Comparison of ENCODE assay signal across 17 mouse cellular contexts in the genomic region with DNA sequence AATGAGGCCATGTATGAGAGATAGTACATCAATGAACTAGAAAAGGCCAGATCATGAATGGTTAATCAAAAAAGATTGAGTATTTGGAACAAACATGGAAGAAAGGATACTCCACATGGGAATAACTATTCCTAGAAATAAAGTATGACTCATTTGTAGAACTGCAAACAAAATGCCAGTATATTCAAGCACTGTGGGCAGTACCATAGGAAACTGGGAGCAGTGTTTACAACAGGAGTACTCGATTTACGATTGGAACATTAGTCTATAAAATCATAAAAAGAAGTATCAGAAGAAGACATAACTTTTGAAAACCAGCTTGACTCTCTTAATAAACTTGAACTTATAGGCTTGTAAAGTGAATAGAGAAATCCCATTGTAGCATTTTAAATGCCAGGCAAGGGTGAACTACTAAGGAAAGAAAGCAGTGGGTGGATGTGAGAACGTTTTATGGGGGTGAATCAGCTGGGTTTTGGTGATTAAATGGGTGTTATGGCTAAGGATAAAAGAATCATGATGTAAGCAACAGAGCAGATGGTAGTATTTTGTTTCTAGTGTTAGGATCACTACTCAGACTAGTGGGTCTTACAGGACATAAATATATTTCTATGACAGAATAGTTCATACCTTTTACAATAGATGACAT.
"Had no signal": no experiment of that assay in that cellular context is flagged by ENCODE, and none has a peak within 500 bp of the region (broad histone marks: within the 10 kb centered on the region; RNA-seq: fewer than 3 reads in every experiment).

No protein-coding gene starts in this region.

- H3K9ac ChIP-seq: limb, embryonic 12.5 days; liver, embryonic 13.5 days; stomach, embryonic 15.5 days had no signal

- H3K4me2 ChIP-seq: limb, embryonic 12.5 days; liver, embryonic 13.5 days; midbrain, embryonic 11.5 days; stomach, embryonic 15.5 days had no signal

- H3K27me3 ChIP-seq: limb, embryonic 12.5 days; liver, embryonic 13.5 days; stomach, embryonic 15.5 days had no signal

- H3K9me3 ChIP-seq: limb, embryonic 12.5 days; liver, embryonic 13.5 days; stomach, embryonic 15.5 days had no signal

- ATAC-seq: intestine, embryonic 16.5 days had no signal

- H3K4me1 ChIP-seq: limb, embryonic 12.5 days; liver, embryonic 13.5 days; stomach, embryonic 15.5 days had no signal

- DNase-seq: kidney, adult 18-20 months; kidney, adult 9 months; kidney, postnatal 14 days; liver, embryonic 13.5 days; lung, adult 2 months; lung, postnatal 14 days; lung, postnatal 4 days; midbrain, embryonic 14.5 days; right cerebral cortex, postnatal 25 days; spleen, adult 18-20 months; thymus, adult 18-20 months; thymus, postnatal 36 days had no signal

- H3K27ac ChIP-seq: layer of hippocampus, adult 2 months; limb, embryonic 12.5 days; liver, embryonic 13.5 days; stomach, embryonic 15.5 days had no signal

- H3K4me3 ChIP-seq: layer of hippocampus, adult 2 months; limb, embryonic 12.5 days; liver, embryonic 13.5 days; stomach, embryonic 15.5 days had no signal

- H3K36me3 ChIP-seq: limb, embryonic 12.5 days; liver, embryonic 13.5 days; stomach, embryonic 15.5 days had no signal
